Mouse (Mus musculus): ENCODE results near the gene Arhgap18. TPM values are rescaled to one million over a fixed set of nuclear protein-coding genes. Genes with fewer than 3 reads are reported as not detected.
A peak's percentile ranks its signal among the peaks of the same experiment; 100 is the strongest.

The Arhgap18 gene
- polyA plus RNA-seq, 2 experiments, result 3.5 to 6.8 TPM

DNA sequence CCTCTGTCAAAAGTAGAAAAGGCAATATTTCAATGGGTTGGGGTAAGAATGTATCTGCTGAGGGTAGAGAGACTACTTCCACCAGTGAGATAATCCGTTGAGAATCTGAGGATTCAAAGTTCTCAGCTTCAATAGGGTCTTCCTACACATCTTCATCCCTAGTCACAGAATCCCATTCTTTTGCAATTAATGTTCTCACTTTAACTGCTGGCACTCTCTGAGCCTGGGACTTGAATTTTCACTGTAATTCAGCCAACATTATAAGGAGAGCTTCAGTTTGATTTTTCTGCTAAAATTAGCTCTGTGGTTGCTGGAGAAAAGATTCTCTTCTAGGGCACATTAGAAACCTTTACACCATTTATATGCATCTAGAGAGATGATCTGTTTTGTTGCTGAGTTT, 150.6 kb downstream of the Arhgap18 start:
- no peak overlapping the region for H3K4me2 ChIP-seq (ENCODE audit: low read depth)
- no peaks in the 10 kb centered on the region for H3K27me3 ChIP-seq (ENCODE audit: control insufficient read depth, insufficient read depth, low read length)
- no peak overlapping the region for H3K4me3 ChIP-seq (ENCODE audit: insufficient read depth in 1 of 2, low read depth in 2 of 2, low read length in 2 of 2)
- TF ChIP-seq EP300 (IDR thresholded peaks at IDR 0.05; ENCODE audit: low read depth) (no peak), CTCF (IDR thresholded peaks at IDR 0.05; ENCODE audit: low read depth) (no peak)
- no peak for DNase-seq (ENCODE audit: low read depth in 3 of 3, low spot score in 3 of 3)
- WGBS (ENCODE audit: insufficient replicate concordance), result 54% methylated on average over 1 of the region's 1 CpGs
- ATAC-seq (ENCODE audit: insufficient read depth), result no peak
- no peaks in the 10 kb centered on the region for H3K9me3 ChIP-seq (ENCODE audit: control insufficient read depth, low read length)
- H3K36me3 ChIP-seq (replicated peaks; ENCODE audit: control insufficient read depth, insufficient read depth, low read depth), result no peaks in the 10 kb centered on the region
- H3K9ac ChIP-seq (replicated peaks), result no peak overlapping the region
- no peaks in the 10 kb centered on the region for H3K4me1 ChIP-seq (replicated peaks; ENCODE audit: control insufficient read depth in 2 of 2, insufficient read depth in 2 of 2, low read length in 1 of 2)
- no peak overlapping the region for H3K27ac ChIP-seq

DNA sequence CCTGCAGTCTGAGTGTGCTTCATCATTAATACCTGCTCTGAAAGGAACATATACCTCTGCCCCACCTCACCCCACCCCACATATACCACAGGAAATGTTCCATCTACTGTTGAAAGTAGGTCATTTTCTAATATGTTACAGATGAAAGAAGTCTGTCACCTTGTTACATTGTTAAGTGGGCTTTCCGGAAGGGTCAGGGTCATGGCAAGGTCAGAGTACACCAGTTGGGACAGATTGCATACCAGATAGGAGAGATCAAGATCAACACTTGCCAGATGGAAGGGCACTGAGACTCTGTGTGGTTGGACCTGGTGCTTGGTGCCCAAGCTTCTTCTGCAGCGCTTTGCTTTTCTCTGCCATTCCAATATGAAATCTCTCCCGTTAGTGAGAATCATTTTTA, 158.0 kb downstream of the Arhgap18 start:
- Histone ChIP-seq H3K4me3 (ENCODE audit: insufficient read depth in 1 of 2, low read depth in 2 of 2, low read length in 2 of 2) (no peak overlapping the region), H3K4me2 (ENCODE audit: low read depth) (no peak overlapping the region), H3K36me3 (replicated peaks; ENCODE audit: control insufficient read depth, insufficient read depth, low read depth) (no peaks in the 10 kb centered on the region), H3K4me1 (replicated peaks; ENCODE audit: control insufficient read depth in 2 of 2, insufficient read depth in 2 of 2, low read length in 1 of 2) (no peaks in the 10 kb centered on the region), H3K27me3 (ENCODE audit: control insufficient read depth, insufficient read depth, low read length) (no peaks in the 10 kb centered on the region), H3K27ac (no peak overlapping the region), H3K9me3 (ENCODE audit: control insufficient read depth, low read length) (no peaks in the 10 kb centered on the region), H3K9ac (replicated peaks) (no peak overlapping the region)
- DNase-seq (ENCODE audit: low read depth in 3 of 3, low spot score in 3 of 3), result no peak
- no peak for ATAC-seq (ENCODE audit: insufficient read depth)
- TF ChIP-seq CTCF (IDR thresholded peaks at IDR 0.05; ENCODE audit: low read depth) (no peak), EP300 (IDR thresholded peaks at IDR 0.05; ENCODE audit: low read depth) (no peak)
- 67% methylated on average over 3 of the region's 3 CpGs for WGBS (ENCODE audit: insufficient replicate concordance)

GRCm38 (mm10) chr10:26912112-26912797, 159.0 kb downstream of the Arhgap18 start:
- Histone ChIP-seq H3K27me3 (ENCODE audit: control insufficient read depth, insufficient read depth, low read length) (no peaks in the 10 kb centered on the region), H3K27ac (no peak overlapping the region), H3K9ac (replicated peaks) (no peak overlapping the region), H3K4me2 (ENCODE audit: low read depth) (no peak overlapping the region), H3K36me3 (replicated peaks; ENCODE audit: control insufficient read depth, insufficient read depth, low read depth) (no peaks in the 10 kb centered on the region), H3K4me1 (replicated peaks; ENCODE audit: control insufficient read depth in 2 of 2, insufficient read depth in 2 of 2, low read length in 1 of 2) (no peaks in the 10 kb centered on the region), H3K9me3 (ENCODE audit: control insufficient read depth, low read length) (no peaks in the 10 kb centered on the region), H3K4me3 (ENCODE audit: insufficient read depth in 1 of 2, low read depth in 2 of 2, low read length in 2 of 2) (no peak overlapping the region)
- WGBS (ENCODE audit: insufficient replicate concordance), result 71% methylated on average over 7 of the region's 7 CpGs
- no peak for ATAC-seq (ENCODE audit: insufficient read depth)
- DNase-seq (ENCODE audit: low read depth in 3 of 3, low spot score in 3 of 3), result no peak
- TF ChIP-seq CTCF (IDR thresholded peaks at IDR 0.05; ENCODE audit: low read depth) (no peak), EP300 (IDR thresholded peaks at IDR 0.05; ENCODE audit: low read depth) (no peak)

GRCm38 (mm10) chr10:26912807-26913206, 159.6 kb downstream of the Arhgap18 start:
- Histone ChIP-seq H3K9me3 (ENCODE audit: control insufficient read depth, low read length) (no peaks in the 10 kb centered on the region), H3K9ac (replicated peaks) (no peak overlapping the region), H3K27me3 (ENCODE audit: control insufficient read depth, insufficient read depth, low read length) (no peaks in the 10 kb centered on the region), H3K27ac (no peak overlapping the region), H3K36me3 (replicated peaks; ENCODE audit: control insufficient read depth, insufficient read depth, low read depth) (no peaks in the 10 kb centered on the region), H3K4me3 (ENCODE audit: insufficient read depth in 1 of 2, low read depth in 2 of 2, low read length in 2 of 2) (no peak overlapping the region), H3K4me1 (replicated peaks; ENCODE audit: control insufficient read depth in 2 of 2, insufficient read depth in 2 of 2, low read length in 1 of 2) (no peaks in the 10 kb centered on the region), H3K4me2 (ENCODE audit: low read depth) (no peak overlapping the region)
- TF ChIP-seq EP300 (IDR thresholded peaks at IDR 0.05; ENCODE audit: low read depth) (no peak), CTCF (IDR thresholded peaks at IDR 0.05; ENCODE audit: low read depth) (no peak)
- ATAC-seq (ENCODE audit: insufficient read depth), result no peak
- 69% methylated on average over 1 of the region's 1 CpGs for WGBS (ENCODE audit: insufficient replicate concordance)
- DNase-seq (ENCODE audit: low read depth in 3 of 3, low spot score in 3 of 3), result no peak

- H3K4me1 ChIP-seq (replicated peaks; ENCODE audit: control insufficient read depth in 2 of 2, insufficient read depth in 2 of 2, low read length in 1 of 2), result no peaks in the 10 kb centered on the region
- H3K4me3 ChIP-seq (ENCODE audit: insufficient read depth in 1 of 2, low read depth in 2 of 2, low read length in 2 of 2), result no peak overlapping the region
- TF ChIP-seq CTCF (IDR thresholded peaks at IDR 0.05; ENCODE audit: low read depth), result peak; percentile 67
- TF ChIP-seq EP300 (IDR thresholded peaks at IDR 0.05; ENCODE audit: low read depth), result no peak
- H3K36me3 ChIP-seq (replicated peaks; ENCODE audit: control insufficient read depth, insufficient read depth, low read depth), result no peaks in the 10 kb centered on the region
- H3K27ac ChIP-seq, result no peak overlapping the region
- WGBS (ENCODE audit: insufficient replicate concordance), result 16% methylated on average over 5 of the region's 5 CpGs
- H3K9ac ChIP-seq (replicated peaks), result no peak overlapping the region
- H3K27me3 ChIP-seq (ENCODE audit: control insufficient read depth, insufficient read depth, low read length), result no peaks in the 10 kb centered on the region
- DNase-seq (ENCODE audit: low read depth in 3 of 3, low spot score in 3 of 3) (peak; percentile 37 to 42 (median 38)), ATAC-seq (ENCODE audit: insufficient read depth) (peak; percentile 58; the same call in 1 of the 2 replicates)
- H3K4me2 ChIP-seq (ENCODE audit: low read depth), result no peak overlapping the region
- no peaks in the 10 kb centered on the region for H3K9me3 ChIP-seq (ENCODE audit: control insufficient read depth, low read length)
Observed at GRCm38 (mm10) chr10:26919307-26919977, 166.2 kb downstream of the Arhgap18 start.
